Mouse (Mus musculus): ENCODE data around the gene Gpc6.

- TF ChIP-seq CTCF (conservative IDR thresholded peaks at IDR 0.05 in 1 of 2, IDR thresholded peaks at IDR 0.05 in 1 of 2; ENCODE audit: low read depth in 2 of 2, low read length in 2 of 2) (no peak), HCFC1 (IDR thresholded peaks at IDR 0.05; ENCODE audit: low read depth, low read length) (no peak), UBTF (IDR thresholded peaks at IDR 0.05; ENCODE audit: low read depth, low read length) (no peak)
Measured at GRCm38 (mm10) chr14:117155884-117156465, 230.9 kb downstream of the Gpc6 start.

Measured in CH12.LX (cell line).